In genomic region chr2:150638370-150638733, GRCm38 (mm10) we compare ENCODE assay signal across 13 mouse cellular contexts. TPM values are rescaled to one million over a fixed set of nuclear protein-coding genes. Genes with fewer than 3 reads are reported as not detected.
DNase-seq lines count a peak whose midpoint lies in the region; ATAC-seq and TF ChIP-seq lines count a peak whose summit lies in the region.
"Had no signal": no experiment of that assay in that cellular context is flagged by ENCODE, and none has a peak within 500 bp of the region (broad histone marks: within the 10 kb centered on the region; RNA-seq: fewer than 3 reads in every experiment).

No protein-coding gene starts in this region.

- ATAC-seq in hindbrain, embryonic 11.5 days (ENCODE audit: low FRiP score) = no peak
- peak; percentile 77 for ATAC-seq in liver, embryonic 16.5 days (ENCODE audit: low read depth)
- no peak for ATAC-seq in neural tube, embryonic 15.5 days (ENCODE audit: low FRiP score)
- ATAC-seq: Patski had no signal

- H3K36me3 ChIP-seq in hindbrain, embryonic 11.5 days (ENCODE audit: control insufficient read depth, insufficient read depth, low read length) = 0 out of 2 replicates have a peak, but pooled peaks cover 4% of the 10 kb centered on the region
- H3K36me3 ChIP-seq in liver, embryonic 16.5 days (ENCODE audit: control insufficient read depth, insufficient read depth) = peaks cover 25% of the 10 kb centered on the region
- peaks cover 14% of the 10 kb centered on the region for H3K36me3 ChIP-seq in neural tube, embryonic 15.5 days

- H3K4me2 ChIP-seq in hindbrain, embryonic 11.5 days (replicated peaks; ENCODE audit: low read depth, low read length) = no peak overlapping the region
- H3K4me2 ChIP-seq in liver, embryonic 16.5 days (ENCODE audit: low read depth, low read length) = no peak overlapping the region
- H3K4me2 ChIP-seq in neural tube, embryonic 15.5 days = no peak overlapping the region
- H3K4me2 ChIP-seq: lung, embryonic 14.5 days had no signal

- H3K27ac ChIP-seq in layer of hippocampus, adult 2 months = peak overlapping the region; percentile 61; the same call in 1 of the 2 replicates
- peak overlapping the region; percentile 47; the same call in 1 of the 2 replicates for H3K27ac ChIP-seq in hindbrain, embryonic 11.5 days (ENCODE audit: low read depth, low read length)
- H3K27ac ChIP-seq in liver, embryonic 16.5 days (ENCODE audit: low read length) = no peak overlapping the region
- 0 out of 2 replicates have a peak overlapping the region, but pooled peaks have one; percentile 7 for H3K27ac ChIP-seq in neural tube, embryonic 15.5 days (replicated peaks)

- H3K9me3 ChIP-seq in hindbrain, embryonic 11.5 days (ENCODE audit: control insufficient read depth, low read length) = no peaks in the 10 kb centered on the region
- no peaks in the 10 kb centered on the region for H3K9me3 ChIP-seq in liver, embryonic 16.5 days (replicated peaks; ENCODE audit: control insufficient read depth, low read length)
- H3K9me3 ChIP-seq in neural tube, embryonic 15.5 days (replicated peaks) = no peaks in the 10 kb centered on the region

- H3K4me1 ChIP-seq in hindbrain, embryonic 11.5 days (replicated peaks; ENCODE audit: control insufficient read depth, insufficient read depth, low read length) = peaks cover 3% of the 10 kb centered on the region; the same call in 1 of the 2 replicates
- peaks cover 26% of the 10 kb centered on the region for H3K4me1 ChIP-seq in liver, embryonic 16.5 days (ENCODE audit: control insufficient read depth, low read depth, low read length)
- H3K4me1 ChIP-seq in neural tube, embryonic 15.5 days = 0 out of 2 replicates have a peak, but pooled peaks cover 5% of the 10 kb centered on the region

- WGBS in hindbrain, embryonic 11.5 days = 38% methylated on average over 2 of the region's 2 CpGs
- 34% methylated on average over 2 of the region's 2 CpGs for WGBS in liver, embryonic 16.5 days (ENCODE audit: insufficient replicate concordance)
- WGBS in neural tube, embryonic 15.5 days = 41% methylated on average over 2 of the region's 2 CpGs

- H3K9ac ChIP-seq in hindbrain, embryonic 11.5 days (ENCODE audit: low read depth, low read length) = peak overlapping the region; percentile 11; the same call in 1 of the 2 replicates
- no peak overlapping the region for H3K9ac ChIP-seq in liver, embryonic 16.5 days (ENCODE audit: low read depth, low read length)
- no peak overlapping the region for H3K9ac ChIP-seq in neural tube, embryonic 15.5 days (replicated peaks)
- H3K9ac ChIP-seq: lung, embryonic 14.5 days had no signal

- no peak overlapping the region for H3K4me3 ChIP-seq in layer of hippocampus, adult 2 months
- no peak overlapping the region for H3K4me3 ChIP-seq in hindbrain, embryonic 11.5 days (ENCODE audit: low read depth, low read length)
- H3K4me3 ChIP-seq in liver, embryonic 16.5 days (ENCODE audit: low read depth, low read length) = no peak overlapping the region
- no peak overlapping the region for H3K4me3 ChIP-seq in neural tube, embryonic 15.5 days (replicated peaks)

- no peaks in the 10 kb centered on the region for H3K27me3 ChIP-seq in hindbrain, embryonic 11.5 days (ENCODE audit: control insufficient read depth, insufficient read depth, low read length)
- no peaks in the 10 kb centered on the region for H3K27me3 ChIP-seq in liver, embryonic 16.5 days (ENCODE audit: control insufficient read depth, insufficient read depth, low read depth, low read length)
- no peaks in the 10 kb centered on the region for H3K27me3 ChIP-seq in neural tube, embryonic 15.5 days (replicated peaks)

- no peak for TF ChIP-seq CTCF in layer of hippocampus, adult 2 months (conservative IDR thresholded peaks at IDR 0.05)

- DNase-seq in layer of hippocampus, adult 2 months (ENCODE audit: low spot score in 2 of 2) = no peak
- DNase-seq in layer of hippocampus, postnatal 14 days (ENCODE audit: low spot score in 2 of 2) = no peak
- DNase-seq in hindbrain, embryonic 11.5 days (ENCODE audit: low spot score) = no peak
- DNase-seq in urinary bladder, adult 2 months (ENCODE audit: low spot score) = no peak
- DNase-seq in gastrocnemius, adult 8-10 months (ENCODE audit: low spot score in 2 of 2) = no peak
- no peak for DNase-seq in adrenal gland, adult (ENCODE audit: inconsistent age in 2 of 2, low spot score in 1 of 2)
- DNase-seq: adrenal gland, postnatal 10 days; kidney, postnatal 14 days; lung, embryonic 14.5 days; thymus, postnatal 4 days had no signal

RNA-seq across cellular contexts. Expression of gene Acss1, which starts 29.9 kb away (rescaled TPM):
- total RNA-seq in layer of hippocampus, adult 2 months (2021) = 10 to 100 TPM; 26.4 to 26.8 TPM
- 10 to 100 TPM; 20.5 to 21.0 TPM for total RNA-seq in layer of hippocampus, postnatal 14 days (2021)
- 31.4 and 31.9 TPM in 2 replicates for polyA plus RNA-seq in hindbrain, embryonic 11.5 days (2014; fragmentation: Nextera tagmentation; extraction: Ambion mirVana)
- 49.9 and 56.3 TPM in 2 replicates for polyA plus RNA-seq in liver, embryonic 16.5 days (2015; fragmentation: Nextera tagmentation; extraction: Ambion mirVana)
- polyA plus RNA-seq in neural tube, embryonic 15.5 days (2015; fragmentation: Nextera tagmentation; extraction: Ambion mirVana) = 12.3 and 13.7 TPM in 2 replicates
- 9.2 and 9.7 TPM in 2 replicates for polyA plus RNA-seq in urinary bladder, adult 2 months (2012; rRNA removed)
- 10 to 100 TPM; 16.1 to 25.1 (median 18.9) TPM for total RNA-seq in gastrocnemius, adult 8-10 months (2022)

RNA-seq across cellular contexts. Expression of gene Apmap, which starts 30.0 kb away (rescaled TPM):
- 10 to 100 TPM; 56.7 to 57.2 TPM for total RNA-seq in layer of hippocampus, adult 2 months (2021)
- 10 to 100 TPM; 55.4 to 59.9 TPM for total RNA-seq in layer of hippocampus, postnatal 14 days (2021)
- polyA plus RNA-seq in hindbrain, embryonic 11.5 days (2014; fragmentation: Nextera tagmentation; extraction: Ambion mirVana) = 40.3 and 42.6 TPM in 2 replicates
- 27.2 and 29.2 TPM in 2 replicates for polyA plus RNA-seq in liver, embryonic 16.5 days (2015; fragmentation: Nextera tagmentation; extraction: Ambion mirVana)
- 45.4 and 46.1 TPM in 2 replicates for polyA plus RNA-seq in neural tube, embryonic 15.5 days (2015; fragmentation: Nextera tagmentation; extraction: Ambion mirVana)
- polyA plus RNA-seq in urinary bladder, adult 2 months (2012; rRNA removed) = 37.1 and 44.4 TPM in 2 replicates
- total RNA-seq in gastrocnemius, adult 8-10 months (2022) = 10 to 100 TPM; 17.2 to 19.3 (median 18.1) TPM

RNA-seq across cellular contexts. Expression of gene Vsx1, which starts 50.8 kb away (rescaled TPM):
- under 1 TPM in 1 of 2 experiments, not detected in 1; 0.12 TPM for total RNA-seq in layer of hippocampus, adult 2 months (2021)
- total RNA-seq in layer of hippocampus, postnatal 14 days (2021) = under 1 TPM; 0.09 to 0.10 TPM
- 1.1 and 1.9 TPM in 2 replicates for polyA plus RNA-seq in hindbrain, embryonic 11.5 days (2014; fragmentation: Nextera tagmentation; extraction: Ambion mirVana)
- not detected in 2 replicates for polyA plus RNA-seq in liver, embryonic 16.5 days (2015; fragmentation: Nextera tagmentation; extraction: Ambion mirVana)
- polyA plus RNA-seq in neural tube, embryonic 15.5 days (2015; fragmentation: Nextera tagmentation; extraction: Ambion mirVana) = 0.04 and 0.05 TPM in 2 replicates
- not detected in 2 replicates for polyA plus RNA-seq in urinary bladder, adult 2 months (2012; rRNA removed)
- not detected for total RNA-seq in gastrocnemius, adult 8-10 months (2022)
- total RNA-seq: adrenal gland, postnatal 10 days had no signal
- polyA plus RNA-seq: lung, embryonic 14.5 days; Patski had no signal
